Mouse (Mus musculus) cerebellum, postnatal 4 days (tissue): ENCODE results near the gene Mpzl3.
"Not testable (repeated sequence)": the region's sequence is repeated elsewhere in the genome, so short reads cannot be mapped to it uniquely, and the experiment has no call there.

Experiments
- DNase-seq, 2 experiments: peaks; one replicate each; pipeline ENCODE4 v3.0.0; 2022; ENCODE audit warnings: low spot score in 2 of 2, mixed read lengths in 1 of 2

Mpzl3 gene

GRCm38 (mm10) chr9:45055082-45055713, at the start of gene Mpzl3:
Gene Mpzl3 (plus strand): TSS chr9:45055186.
- peak; percentile 82 to 89 for DNase-seq

- no peak for DNase-seq
Measured at GRCm38 (mm10) chr9:45007404-45007803, 47.6 kb upstream of the Mpzl3 start.

GRCm38 (mm10) chr9:45008342-45008741, 46.6 kb upstream of the Mpzl3 start:
- DNase-seq: no peak

GRCm38 (mm10) chr9:45009180-45010078, 45.6 kb upstream of the Mpzl3 start, which contains the start of gene Cd3e:
Gene Cd3e (minus strand): TSS chr9:45009627.
- DNase-seq: no peak

GRCm38 (mm10) chr9:45010461-45010860, 44.5 kb upstream of the Mpzl3 start:
- DNase-seq: no peak

- DNase-seq: no peak
Measured at GRCm38 (mm10) chr9:45011291-45011690, 43.7 kb upstream of the Mpzl3 start.

GRCm38 (mm10) chr9:45014879-45015278, 40.1 kb upstream of the Mpzl3 start:
- no peak for DNase-seq

- DNase-seq: no peak
Measured at GRCm38 (mm10) chr9:45015841-45016240, 39.1 kb upstream of the Mpzl3 start.

GRCm38 (mm10) chr9:45018031-45018430, 37.0 kb upstream of the Mpzl3 start:
- DNase-seq: no peak

GRCm38 (mm10) chr9:45022800-45023199, 32.2 kb upstream of the Mpzl3 start:
- DNase-seq: peak in 1 of 2 experiments; percentile 56

GRCm38 (mm10) chr9:45023638-45024037, 31.3 kb upstream of the Mpzl3 start:
- no peak for DNase-seq

- DNase-seq: no peak
Measured at GRCm38 (mm10) chr9:45024187-45024586, 30.8 kb upstream of the Mpzl3 start.

- no peak for DNase-seq
Measured at GRCm38 (mm10) chr9:45027376-45027775, 27.6 kb upstream of the Mpzl3 start.

- DNase-seq: no peak
Measured at GRCm38 (mm10) chr9:45030341-45030740, 24.6 kb upstream of the Mpzl3 start.

- no peak for DNase-seq
Measured at GRCm38 (mm10) chr9:45032261-45032660, 22.7 kb upstream of the Mpzl3 start.

GRCm38 (mm10) chr9:45034526-45034925, 20.5 kb upstream of the Mpzl3 start:
- DNase-seq: no peak

- not testable (repeated sequence) for DNase-seq
Measured at GRCm38 (mm10) chr9:45037803-45038202, 17.2 kb upstream of the Mpzl3 start.

GRCm38 (mm10) chr9:45039499-45039898, 15.5 kb upstream of the Mpzl3 start, which contains the start of gene Mpzl2:
Gene Mpzl2 (plus strand): TSS chr9:45039799.
- no peak for DNase-seq

GRCm38 (mm10) chr9:45040066-45040845, 14.7 kb upstream of the Mpzl3 start:
- DNase-seq: no peak

- DNase-seq: no peak
Measured at GRCm38 (mm10) chr9:45041131-45041838, 13.7 kb upstream of the Mpzl3 start.

- no peak for DNase-seq
Measured at GRCm38 (mm10) chr9:45042056-45042720, 12.8 kb upstream of the Mpzl3 start.
